Mouse (Mus musculus) neural tube, embryonic 11.5 days (tissue): Measurements from ENCODE around the gene Stk11. TPM values are rescaled to one million over a fixed set of nuclear protein-coding genes. Genes with fewer than 3 reads are reported as not detected.
"Not testable (repeated sequence)": the region's sequence is repeated elsewhere in the genome, so short reads cannot be mapped to it uniquely, and the experiment has no call there.

Source experiments
- ATAC-seq: fragments of 200-750 bp; cut with Nextera tagmentation; 2 replicates; pipeline ENCODE4 v1.8.0; 2017; ENCODE audit warnings: moderate number of reproducible peaks, mild to moderate bottlenecking, moderate TSS enrichment, moderate library complexity; ENCODE audit not compliant: insufficient read depth, low FRiP score, low TSS enrichment
- DNase-seq: peaks from one replicate; pipeline ENCODE4 v3.0.0-alpha.2; 2015; ENCODE audit warnings: low spot score
- H3K27ac ChIP-seq: fragments of 300-500 bp; sonication (generic); 2 replicates; pipeline ENCODE4 v1.5.1; 2014; ENCODE audit warnings: low read depth, mild to moderate bottlenecking, low read length
- H3K27me3 ChIP-seq: fragments of 300-500 bp; sonication (generic); 2 replicates; pipeline ENCODE4 v1.6.1; 2014; ENCODE audit warnings: mild to moderate bottlenecking, low read length, mixed read lengths; ENCODE audit not compliant: control insufficient read depth, insufficient read depth
- H3K36me3 ChIP-seq: fragments of 300-500 bp; sonication (generic); 2 replicates; pipeline ENCODE4 v1.6.1; 2014; ENCODE audit warnings: mild to moderate bottlenecking, low read length, moderate library complexity, mixed read lengths; ENCODE audit not compliant: control insufficient read depth, insufficient read depth
- H3K4me1 ChIP-seq: fragments of 300-500 bp; sonication (generic); 2 replicates; pipeline ENCODE4 v1.6.1; 2014; ENCODE audit warnings: low read length, mixed read lengths; ENCODE audit not compliant: control insufficient read depth, insufficient read depth
- H3K4me2 ChIP-seq: fragments of 300-500 bp; sonication (generic); 2 replicates; pipeline ENCODE4 v1.6.1; 2014; ENCODE audit warnings: low read depth, mild to moderate bottlenecking, moderate library complexity
- H3K4me3 ChIP-seq: fragments of 300-500 bp; sonication (generic); 2 replicates; pipeline ENCODE4 v1.5.1; 2014; ENCODE audit warnings: low read depth, low read length
- H3K9ac ChIP-seq: fragments of 300-500 bp; sonication (generic); 2 replicates; pipeline ENCODE4 v1.6.1; 2014; ENCODE audit warnings: mild to moderate bottlenecking, low read length
- H3K9me3 ChIP-seq: fragments of 300-500 bp; sonication (generic); 2 replicates; pipeline ENCODE4 v1.6.1; 2016; ENCODE audit warnings: low read length; ENCODE audit not compliant: control insufficient read depth
- WGBS: fragments of 180-500 bp; shearing (Covaris S2); extraction: QIAGEN DNeasy Blood & Tissue Kit; methylation state at CpG from one replicate; pipeline ENCODE4 v1.1.7; 2014; 5-methylcytosine and 5-hydroxymethylcytosine counted together
- polyA plus RNA-seq: library from polyadenylated mRNA; unstranded; fragments of >200 nt; fragmentation: Nextera tagmentation; extraction: Ambion mirVana; gene quantifications from 2 replicates; pipeline ENCODE4 v1.2.1, GENCODE M21; 2014

Gene Stk11
- polyA plus RNA-seq, 1 experiment from 2014 or later = 23.5 TPM

DNA sequence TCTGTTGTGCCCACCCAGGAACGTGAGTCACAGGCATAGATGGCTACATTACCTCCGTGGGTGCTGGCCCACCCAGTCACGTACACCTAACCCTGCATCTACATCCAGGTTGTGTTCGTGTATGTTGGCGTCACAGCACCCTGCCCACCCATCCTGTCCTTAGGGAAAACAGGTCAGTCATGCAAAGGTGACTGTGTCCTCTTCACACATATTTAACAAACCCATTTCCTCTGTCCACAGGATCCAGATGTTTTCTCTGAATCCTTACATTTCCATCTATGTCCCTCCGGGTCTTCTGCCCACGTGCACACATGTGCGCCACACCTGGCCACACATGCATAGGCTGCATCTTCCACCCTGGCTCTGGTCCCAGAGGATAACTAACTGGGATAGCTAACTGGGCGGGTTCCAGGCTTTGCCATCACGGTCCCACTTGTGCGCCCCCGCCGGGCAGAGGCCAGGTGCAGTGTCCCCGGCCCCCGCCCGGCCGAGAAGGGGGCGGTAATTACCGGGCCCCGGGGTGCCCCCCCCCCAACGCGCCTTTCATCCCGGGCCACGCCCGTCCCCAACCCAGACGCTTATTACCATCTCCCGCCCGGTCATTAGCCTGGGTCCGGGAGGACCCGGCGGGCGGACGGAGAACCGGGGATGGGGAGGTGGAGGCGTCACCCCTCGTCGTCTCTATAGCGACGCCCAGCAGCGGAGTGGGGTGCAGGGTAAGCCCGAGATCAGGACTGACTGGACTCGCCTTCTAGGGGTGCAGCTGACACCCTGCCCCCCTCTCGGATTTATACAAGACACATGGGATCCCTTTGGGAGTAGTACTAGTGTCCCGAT lies 48.8 kb downstream of the Stk11 start:
- Histone ChIP-seq H3K27ac (0 out of 2 replicates have a peak overlapping the region, but pooled peaks have one; percentile 11), H3K4me3 (peak overlapping the region; percentile 27), H3K9me3 (no peaks in the 10 kb centered on the region), H3K36me3 (no peaks in the 10 kb centered on the region), H3K27me3 (no peaks in the 10 kb centered on the region), H3K9ac (peak overlapping the region; percentile 30), H3K4me1 (peaks cover 46% of the 10 kb centered on the region), H3K4me2 (peak overlapping the region; percentile 84)
- 11% methylated on average over 42 of the region's 44 CpGs for WGBS
- DNase-seq (no peak), ATAC-seq (peak; percentile 1; the same call in 1 of the 2 replicates)

DNA sequence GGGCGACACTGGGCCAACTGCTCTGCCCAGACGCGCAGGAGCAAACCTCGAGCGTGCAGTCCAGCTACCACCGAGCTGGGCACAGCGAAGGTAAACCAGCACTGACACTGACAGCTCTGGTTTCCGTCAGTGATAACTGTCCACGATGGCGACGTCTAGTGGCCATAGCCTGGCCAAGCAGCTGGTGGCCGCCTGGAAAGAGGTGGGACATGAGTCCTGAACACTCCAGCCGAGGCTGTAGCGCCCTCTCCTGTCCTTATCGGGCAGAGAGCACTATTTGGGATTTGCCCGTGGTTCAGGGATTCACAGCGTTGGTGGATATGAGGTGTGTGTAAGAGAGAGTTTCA lies 49.4 kb downstream of the Stk11 start:
- ATAC-seq = peak; percentile 25
- H3K4me1 ChIP-seq = peaks cover 47% of the 10 kb centered on the region
- no peaks in the 10 kb centered on the region for H3K27me3 ChIP-seq
- H3K4me2 ChIP-seq = peak overlapping the region; percentile 84
- DNase-seq = peak; percentile 95
- H3K9me3 ChIP-seq = no peaks in the 10 kb centered on the region
- WGBS = 0% methylated on average over 17 of the region's 17 CpGs
- H3K27ac ChIP-seq = peak overlapping the region; percentile 83
- H3K36me3 ChIP-seq = peaks cover 2% of the 10 kb centered on the region
- H3K9ac ChIP-seq = peak overlapping the region; percentile 30
- peak overlapping the region; percentile 27 for H3K4me3 ChIP-seq

DNA sequence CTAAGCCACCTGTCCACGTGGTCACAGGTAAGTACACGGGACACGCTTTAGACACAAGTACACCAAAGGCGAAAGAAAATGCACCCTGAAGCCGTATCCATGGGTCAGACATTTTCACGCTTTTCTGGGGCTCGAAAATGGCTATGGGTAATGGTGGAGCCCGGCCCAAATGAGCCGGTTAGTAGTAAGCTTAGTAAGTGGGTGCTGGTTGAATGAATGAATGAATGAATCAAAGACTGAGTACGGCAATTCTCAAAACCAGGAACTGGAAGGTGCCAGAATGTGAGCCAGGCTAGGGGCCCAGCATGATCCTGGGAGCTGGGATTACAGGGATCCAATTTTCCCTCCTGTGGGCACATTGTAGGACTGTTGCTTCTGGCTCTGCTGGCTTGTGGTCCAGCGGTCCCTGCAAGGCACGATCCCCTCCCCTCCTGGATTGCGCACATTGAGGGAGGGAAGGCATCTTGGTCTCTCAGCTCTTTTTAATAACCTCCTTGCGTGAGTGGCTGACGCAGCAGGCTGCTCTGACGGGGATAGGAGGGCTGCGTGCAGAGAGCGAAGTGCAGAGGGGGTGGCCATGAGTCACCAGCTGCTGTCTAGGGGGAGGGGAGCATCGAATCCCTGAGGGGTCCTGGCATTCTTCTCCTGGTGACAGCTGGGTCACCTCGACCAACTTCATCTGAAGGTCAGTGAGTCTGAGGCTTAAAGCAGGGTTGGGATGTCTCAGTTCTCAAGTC lies 50.0 kb downstream of the Stk11 start, which contains the start of gene Cirbp:
Gene Cirbp (plus strand): TSS at position 594 of the 737 bp plus-strand sequence.
- Histone ChIP-seq H3K4me2 (peak within 1 kb of the TSS; percentile 84), H3K4me1 (peaks cover 49% of the 10 kb centered on the region), H3K36me3 (peaks cover 6% of the 10 kb centered on the region), H3K9me3 (no peaks in the 10 kb centered on the region), H3K27me3 (no peaks in the 10 kb centered on the region), H3K9ac (peak within 1 kb of the TSS; percentile 36), H3K27ac (peak within 1 kb of the TSS; percentile 83), H3K4me3 (peak within 1 kb of the TSS; percentile 27)
- DNase-seq (peak; percentile 50), ATAC-seq (no peak)
- WGBS = 19% methylated on average over 20 of the region's 20 CpGs

DNA sequence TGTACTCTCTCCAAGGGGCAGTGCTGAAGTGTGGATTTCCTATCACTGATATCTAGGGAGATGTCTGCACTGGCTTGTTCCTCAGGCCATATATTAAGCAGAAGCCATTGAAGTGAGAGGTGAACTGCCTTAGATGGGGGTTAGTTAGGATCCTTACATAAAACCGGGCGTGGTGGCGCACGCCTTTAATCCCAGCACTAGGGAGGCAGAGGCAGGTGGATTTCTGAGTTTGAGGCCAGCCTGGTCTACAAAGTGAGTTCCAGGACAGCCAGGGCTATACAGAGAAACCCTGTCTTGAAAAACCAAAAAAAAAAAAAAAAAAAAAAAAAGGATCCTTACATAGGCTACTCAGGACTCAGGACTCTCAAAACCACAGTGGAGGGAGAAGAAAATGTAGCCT lies 50.5 kb downstream of the Stk11 start:
- not testable (repeated sequence) for H3K9me3 ChIP-seq, DNase-seq, H3K4me3 ChIP-seq, ATAC-seq, H3K27me3 ChIP-seq
- Histone ChIP-seq H3K27ac (peak overlapping the region; percentile 83), H3K9ac (peak overlapping the region; percentile 36; the same call in 1 of the 2 replicates), H3K4me1 (peaks cover 43% of the 10 kb centered on the region), H3K4me2 (peak overlapping the region; percentile 84; the same call in 1 of the 2 replicates), H3K36me3 (peaks cover 11% of the 10 kb centered on the region)
- 84% methylated on average over 4 of the region's 4 CpGs for WGBS

DNA sequence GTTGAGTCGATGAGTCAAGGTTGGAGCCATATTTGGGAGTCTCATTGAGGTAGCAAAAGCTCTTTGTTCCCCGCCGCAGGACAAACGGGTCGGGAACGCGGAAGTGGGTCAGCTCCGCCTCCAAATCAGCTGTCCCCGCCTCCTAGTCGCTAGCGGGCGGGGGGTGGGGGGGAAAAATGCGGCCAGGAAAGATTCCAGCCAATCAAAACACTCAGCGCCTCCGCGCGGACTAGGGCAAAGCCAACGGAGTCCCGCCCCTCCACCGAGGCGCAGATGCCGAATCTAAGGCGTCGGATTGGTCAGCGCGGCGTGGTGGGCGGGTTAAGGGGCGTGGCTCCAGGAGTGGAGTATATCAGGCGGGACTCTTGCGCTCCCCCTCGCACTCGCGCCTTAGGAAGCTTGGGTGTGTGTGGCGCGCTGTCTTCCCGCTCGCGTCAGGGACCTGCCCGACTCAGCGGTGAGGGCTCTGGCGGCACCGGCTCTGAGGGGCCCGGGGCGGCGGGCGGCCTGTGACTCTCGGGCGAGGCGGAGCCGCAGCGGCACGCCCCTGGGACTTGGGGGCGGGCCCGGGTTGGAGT lies 51.9 kb downstream of the Stk11 start:
- Histone ChIP-seq H3K4me2 (peak overlapping the region; percentile 71), H3K9me3 (no peaks in the 10 kb centered on the region), H3K36me3 (peaks cover 18% of the 10 kb centered on the region), H3K27me3 (no peaks in the 10 kb centered on the region), H3K9ac (peak overlapping the region; percentile 98), H3K27ac (peak overlapping the region; percentile 97), H3K4me3 (peak overlapping the region; percentile 84), H3K4me1 (peaks cover 42% of the 10 kb centered on the region)
- DNase-seq (peak; percentile 100), ATAC-seq (peak; percentile 88)
- WGBS = under 1% methylated on average over 55 of the region's 55 CpGs

DNA sequence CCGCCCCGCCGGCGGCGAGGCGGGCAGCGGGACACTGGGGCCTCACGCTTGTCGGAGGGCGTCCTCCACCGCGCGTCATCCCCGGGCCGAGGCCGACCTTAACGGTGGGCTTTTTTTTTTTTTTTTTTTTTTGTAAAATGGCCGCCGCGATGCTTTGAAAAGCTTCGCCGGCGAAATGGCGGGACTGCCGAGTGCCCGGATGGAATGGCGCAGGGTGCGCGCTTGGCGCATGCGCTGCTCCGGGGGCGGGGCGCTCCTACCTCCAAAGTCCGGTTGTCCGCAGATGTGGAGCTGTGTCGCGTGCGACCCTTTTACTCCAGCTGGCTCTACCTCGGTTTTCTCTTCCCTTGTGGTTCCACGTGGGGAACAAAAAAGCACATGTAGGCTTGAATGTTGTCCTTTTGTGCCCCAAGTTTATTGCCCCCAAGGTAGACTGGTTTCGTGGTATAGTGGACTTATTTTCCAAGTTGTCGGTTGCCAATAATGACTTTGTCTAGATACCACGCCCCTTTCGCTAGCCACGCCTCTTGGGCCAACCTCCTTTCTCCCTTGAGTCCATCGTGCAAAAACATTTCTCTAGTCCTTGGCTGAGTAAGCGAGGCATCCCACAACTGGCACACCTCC lies 52.5 kb downstream of the Stk11 start:
- Histone ChIP-seq H3K27me3 (no peaks in the 10 kb centered on the region), H3K4me3 (peak overlapping the region; percentile 84), H3K36me3 (peaks cover 18% of the 10 kb centered on the region), H3K4me1 (peaks cover 42% of the 10 kb centered on the region), H3K4me2 (peak overlapping the region; percentile 71), H3K9me3 (no peaks in the 10 kb centered on the region), H3K9ac (peak overlapping the region; percentile 98), H3K27ac (peak overlapping the region; percentile 97)
- ATAC-seq (peak; percentile 32), DNase-seq (peak; percentile 94)
- WGBS = under 1% methylated on average over 47 of the region's 48 CpGs

DNA sequence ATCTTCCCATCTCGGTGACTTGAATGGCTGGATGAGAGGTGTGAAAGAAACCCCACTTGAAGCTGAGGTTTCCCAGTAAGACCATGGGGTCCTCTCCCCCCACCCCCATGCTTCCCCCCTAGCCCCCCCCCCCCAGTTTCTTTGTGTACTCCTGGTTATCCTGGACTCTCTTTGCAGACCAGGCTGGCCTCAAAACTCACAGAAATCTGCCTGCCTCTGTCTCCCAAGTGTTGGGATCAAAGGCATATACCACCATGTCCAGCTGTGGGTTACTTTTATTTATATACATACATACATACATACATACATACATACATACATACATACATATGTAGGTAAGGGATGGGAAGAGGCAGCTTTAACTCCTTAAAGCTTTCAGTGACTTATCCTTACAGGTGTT lies 53.5 kb downstream of the Stk11 start:
- no peaks in the 10 kb centered on the region for H3K9me3 ChIP-seq
- H3K27ac ChIP-seq = no peak overlapping the region
- DNase-seq = no peak
- H3K27me3 ChIP-seq = no peaks in the 10 kb centered on the region
- peaks cover 18% of the 10 kb centered on the region for H3K36me3 ChIP-seq
- H3K9ac ChIP-seq = peak overlapping the region; percentile 98; the same call in 1 of the 2 replicates
- peak overlapping the region; percentile 71 for H3K4me2 ChIP-seq
- H3K4me1 ChIP-seq = peaks cover 41% of the 10 kb centered on the region
- no peak for ATAC-seq
- 55% methylated on average over 1 of the region's 1 CpGs for WGBS
- H3K4me3 ChIP-seq = peak overlapping the region; percentile 84; the same call in 1 of the 2 replicates

DNA sequence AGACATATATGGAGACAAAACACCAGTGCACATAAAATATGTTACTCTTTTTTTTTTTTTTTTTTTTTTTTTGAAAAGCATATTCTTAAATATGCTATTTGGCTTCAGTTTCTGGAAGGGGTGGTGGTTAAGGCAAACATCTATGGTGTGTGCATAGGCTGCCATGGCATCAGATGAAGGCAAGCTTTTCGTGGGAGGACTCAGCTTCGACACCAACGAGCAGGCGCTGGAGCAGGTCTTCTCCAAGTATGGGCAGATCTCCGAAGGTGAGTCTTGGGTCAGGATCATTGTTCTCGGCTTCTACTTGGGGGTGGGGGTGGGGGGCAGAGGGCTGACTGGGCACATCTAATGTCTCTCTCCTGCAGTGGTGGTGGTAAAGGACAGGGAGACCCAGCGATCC lies 54.0 kb downstream of the Stk11 start:
- ATAC-seq = no peak
- 0 out of 2 replicates have a peak overlapping the region, but pooled peaks have one; percentile 71 for H3K4me2 ChIP-seq
- no peaks in the 10 kb centered on the region for H3K27me3 ChIP-seq
- H3K9ac ChIP-seq = no peak overlapping the region
- peaks cover 18% of the 10 kb centered on the region for H3K36me3 ChIP-seq
- DNase-seq = no peak
- no peak overlapping the region for H3K4me3 ChIP-seq
- peaks cover 35% of the 10 kb centered on the region for H3K4me1 ChIP-seq
- H3K9me3 ChIP-seq = no peaks in the 10 kb centered on the region
- H3K27ac ChIP-seq = no peak overlapping the region
- WGBS = 95% methylated on average over 7 of the region's 7 CpGs
